Mouse (Mus musculus) liver, adult 2 months (tissue): ENCODE measurements around the gene Gsx1.

Experiments used
- CTCF ChIP-seq: fragments of 200-500 bp; IDR thresholded peaks from 2 replicates; pipeline ENCODE4 v1.5.1; 2011; ENCODE audit warnings: low read depth, low read length, control low read depth
- POLR2A ChIP-seq: fragments of 200-500 bp; IDR thresholded peaks from 2 replicates; pipeline ENCODE4 v1.6.1; 2011; ENCODE audit warnings: low read length, control low read depth; ENCODE audit not compliant: insufficient read depth; ENCODE audit errors: extremely low read depth

DNA sequence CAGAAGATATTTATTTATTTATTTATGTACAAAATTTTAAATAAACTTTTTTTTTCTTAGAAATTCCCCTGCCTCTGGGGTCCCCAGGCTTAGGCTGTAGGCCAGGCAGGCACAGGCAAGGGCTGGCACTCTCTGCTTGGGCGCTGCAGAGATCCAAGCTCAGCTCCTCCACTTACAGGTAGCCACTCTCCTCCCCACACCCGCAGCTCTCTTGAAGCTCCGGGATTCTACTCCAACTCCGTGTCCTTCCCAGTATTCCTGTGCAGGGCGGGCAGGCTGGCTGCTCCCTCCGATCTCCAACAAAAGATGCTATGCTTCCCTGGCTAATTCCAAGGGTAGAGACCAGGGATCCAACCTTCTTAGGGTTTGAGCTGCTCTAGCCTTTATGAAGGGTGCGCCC is 2.4 kb downstream of the Gsx1 start:
- TF ChIP-seq CTCF = no peak
- no peak for TF ChIP-seq POLR2A
